Mouse (Mus musculus) G1E (cell line): ENCODE results near the gene Chd4. TPM values are rescaled to one million over a fixed set of nuclear protein-coding genes. Genes with fewer than 3 reads are reported as not detected.

Source experiments
- ATAC-seq: 2 replicates; pipeline ENCODE4 v1.8.0; 2016; ENCODE audit warnings: mild to moderate bottlenecking; ENCODE audit not compliant: insufficient number of reproducible peaks, poor library complexity, low FRiP score, severe bottlenecking; ENCODE audit errors: extremely low read depth
- DNase-seq: peaks from one replicate; pipeline ENCODE4 v3.0.0; 2012; ENCODE audit warnings: low spot score
- H3K27me3 ChIP-seq: 2 replicates; pipeline ENCODE4 v1.6.1; 2012; ENCODE audit warnings: mild to moderate bottlenecking, low read length, inconsistent platforms; ENCODE audit not compliant: insufficient read depth
- H3K36me3 ChIP-seq: replicated peaks from 2 replicates; pipeline ENCODE3; 2012; ENCODE audit warnings: mild to moderate bottlenecking, inconsistent platforms
- H3K4me1 ChIP-seq: 2 replicates; pipeline ENCODE4 v1.6.1; 2012; ENCODE audit warnings: low read depth, low read length, inconsistent platforms, mixed read lengths; ENCODE audit not compliant: insufficient read depth
- H3K4me3 ChIP-seq: 2 replicates; pipeline ENCODE4 v1.5.1; 2012; ENCODE audit warnings: low read depth, mild to moderate bottlenecking, inconsistent platforms, low read length, moderate library complexity, mixed read lengths
- H3K9me3 ChIP-seq: replicated peaks from 2 replicates; pipeline ENCODE4 v1.6.1; 2012; ENCODE audit warnings: inconsistent platforms
- CTCF ChIP-seq: IDR thresholded peaks from 2 replicates; pipeline ENCODE4 v1.5.1; 2012; ENCODE audit warnings: low read depth, low read length, inconsistent platforms, mixed read lengths
- GATA1 ChIP-seq: IDR thresholded peaks from 2 replicates; pipeline ENCODE4 v1.6.1; 2012; ENCODE audit warnings: borderline replicate concordance, low read length, inconsistent platforms, mixed read lengths
- GATA2 ChIP-seq: IDR thresholded peaks from 2 replicates; pipeline ENCODE4 v1.6.1; 2012; ENCODE audit warnings: low read depth, low read length, inconsistent platforms, borderline replicate concordance
- POLR2AphosphoS5 ChIP-seq: IDR thresholded peaks from 2 replicates; pipeline ENCODE4 v1.6.1; 2012; ENCODE audit warnings: low read depth, low read length, inconsistent platforms; ENCODE audit not compliant: insufficient replicate concordance
- TAL1 ChIP-seq: conservative IDR thresholded peaks from 2 replicates; pipeline ENCODE4 v1.6.1; 2012; ENCODE audit warnings: low read depth, low read length, inconsistent platforms, mixed read lengths
- polyA plus RNA-seq: library from polyadenylated mRNA; stranded (reverse); fragments of >175 nt; gene quantifications from 2 replicates; pipeline ENCODE4 v1.2.3, GENCODE M21; 2012
- total RNA-seq, 2 experiments: library from RNA; stranded (forward) in 1 of 2; stranded (reverse) in 1 of 2; fragments of 200-1000 nt in 1 of 2; fragments of >200 nt in 1 of 2; fragmentation: Nextera tagmentation in 1 of 2; gene quantifications; 2 replicates each; pipeline ENCODE4 v1.2.3; 2014 to 2017

Gene Chd4
- total and polyA plus RNA-seq, 3 experiments: 219 to 362 (median 241) TPM

DNA sequence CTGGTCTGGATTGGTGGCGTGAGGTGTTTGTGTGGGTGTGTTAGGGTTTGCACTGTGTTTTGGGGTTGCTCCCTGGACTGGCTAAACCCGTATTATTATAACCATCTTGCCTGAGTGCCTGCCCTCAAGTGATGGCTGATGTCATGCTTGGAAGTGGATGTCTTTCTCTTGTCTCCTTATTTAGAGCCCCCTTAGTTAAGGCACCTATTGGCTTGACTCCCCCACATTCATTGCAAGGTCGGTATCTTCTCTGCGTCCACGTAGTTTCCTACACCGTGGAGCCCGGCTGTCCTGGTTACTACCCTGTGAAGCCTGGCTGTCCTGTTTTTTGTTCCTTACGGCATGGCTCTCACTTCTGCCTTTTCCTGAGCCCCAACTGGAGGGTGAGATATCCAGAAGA, 2.2 kb downstream of the Chd4 start:
- H3K4me1 ChIP-seq: peaks cover 79% of the 10 kb centered on the region
- no peaks in the 10 kb centered on the region for H3K9me3 ChIP-seq
- ATAC-seq (no peak), DNase-seq (no peak)
- H3K36me3 ChIP-seq: peaks cover 60% of the 10 kb centered on the region
- TF ChIP-seq CTCF: no peak
- no peak for TF ChIP-seq GATA2
- no peak for TF ChIP-seq POLR2AphosphoS5
- TF ChIP-seq GATA1: no peak
- TF ChIP-seq TAL1: no peak
- H3K27me3 ChIP-seq: no peaks in the 10 kb centered on the region; the same call in 1 of the 2 replicates
- peak overlapping the region; percentile 91 for H3K4me3 ChIP-seq

DNA sequence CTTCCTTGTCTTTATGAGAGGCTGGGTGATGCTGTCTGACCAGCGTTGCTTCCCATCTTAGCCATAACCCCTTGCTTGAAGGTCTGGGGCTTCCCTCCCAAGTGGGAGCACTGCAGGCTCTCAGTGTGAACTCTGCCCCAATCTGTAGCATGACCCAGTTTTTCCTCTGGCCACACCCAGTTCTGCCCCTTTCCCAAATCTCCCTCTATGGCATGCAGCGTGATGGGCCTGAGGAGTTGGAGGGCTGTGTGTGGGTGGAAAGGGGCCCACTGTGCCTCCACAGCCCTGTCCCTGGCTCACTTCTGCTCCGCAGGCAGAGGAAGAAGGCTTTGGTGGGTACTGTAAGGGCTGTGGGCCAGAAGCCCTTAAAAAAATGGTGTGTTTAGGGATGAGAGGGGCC, 2.7 kb downstream of the Chd4 start:
- peaks cover 64% of the 10 kb centered on the region for H3K36me3 ChIP-seq
- TF ChIP-seq GATA1 (no peak), TAL1 (no peak), CTCF (no peak), GATA2 (no peak), POLR2AphosphoS5 (no peak)
- ATAC-seq (no peak), DNase-seq (no peak)
- H3K27me3 ChIP-seq: no peaks in the 10 kb centered on the region; the same call in 1 of the 2 replicates
- peak overlapping the region; percentile 91; the same call in 1 of the 2 replicates for H3K4me3 ChIP-seq
- H3K4me1 ChIP-seq: peaks cover 80% of the 10 kb centered on the region
- no peaks in the 10 kb centered on the region for H3K9me3 ChIP-seq

DNA sequence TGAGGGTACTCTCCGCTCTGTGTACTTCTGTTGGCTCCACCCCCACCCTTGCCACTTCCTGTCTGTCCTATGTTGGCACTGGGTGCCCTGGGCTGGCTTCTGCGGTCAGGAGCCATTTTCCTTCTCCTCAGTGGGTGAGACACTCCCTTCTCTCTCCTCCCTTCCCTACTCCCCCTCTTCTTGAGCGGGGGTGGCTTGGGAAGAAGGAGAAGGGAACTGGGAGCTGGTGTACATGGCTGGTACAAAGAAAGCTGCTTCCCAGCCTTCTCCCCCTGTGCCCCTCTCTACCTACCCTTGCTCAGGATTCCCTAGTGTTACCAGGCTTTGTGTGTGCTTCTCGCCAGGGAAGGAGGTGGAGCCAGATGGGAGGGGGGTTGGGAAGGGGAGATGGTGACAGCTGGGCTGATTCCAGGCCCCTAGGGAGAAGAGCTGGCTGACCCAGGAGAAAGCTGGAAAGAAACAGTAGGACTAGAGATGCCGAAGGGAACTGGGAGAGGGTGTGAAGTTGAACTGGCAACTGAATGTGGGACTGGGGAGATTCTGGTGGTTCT, 3.7 kb downstream of the Chd4 start:
- ATAC-seq (no peak), DNase-seq (no peak)
- Histone ChIP-seq H3K4me1 (peaks cover 79% of the 10 kb centered on the region), H3K27me3 (no peaks in the 10 kb centered on the region; the same call in 1 of the 2 replicates), H3K4me3 (peak overlapping the region; percentile 91; the same call in 1 of the 2 replicates), H3K36me3 (peaks cover 72% of the 10 kb centered on the region), H3K9me3 (no peaks in the 10 kb centered on the region)
- TF ChIP-seq TAL1 (no peak), CTCF (no peak), GATA2 (no peak), GATA1 (no peak), POLR2AphosphoS5 (no peak)

DNA sequence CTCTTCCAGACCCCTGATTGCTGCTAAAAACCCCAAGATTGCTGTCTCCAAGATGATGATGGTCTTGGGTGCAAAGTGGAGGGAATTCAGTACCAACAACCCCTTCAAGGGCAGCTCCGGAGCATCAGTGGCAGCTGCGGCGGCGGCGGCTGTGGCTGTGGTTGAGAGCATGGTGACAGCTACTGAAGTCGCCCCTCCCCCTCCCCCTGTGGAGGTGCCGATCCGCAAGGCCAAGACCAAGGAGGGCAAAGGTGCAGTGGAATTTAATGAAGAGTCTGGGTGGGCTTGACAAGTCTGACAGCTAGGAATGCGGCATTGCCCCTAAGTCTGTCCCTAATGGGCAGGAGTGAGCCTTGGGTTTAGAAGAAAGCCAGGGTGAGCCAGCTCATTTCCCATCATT, 5.7 kb downstream of the Chd4 start:
- TF ChIP-seq GATA1: no peak
- no peak for TF ChIP-seq TAL1
- no peak for TF ChIP-seq POLR2AphosphoS5
- TF ChIP-seq GATA2: no peak
- TF ChIP-seq CTCF: no peak
- ATAC-seq: no peak
- DNase-seq: no peak
- Histone ChIP-seq H3K4me1 (peaks cover 69% of the 10 kb centered on the region), H3K27me3 (no peaks in the 10 kb centered on the region; the same call in 1 of the 2 replicates), H3K4me3 (no peak overlapping the region), H3K9me3 (no peaks in the 10 kb centered on the region), H3K36me3 (peaks cover 91% of the 10 kb centered on the region)

DNA sequence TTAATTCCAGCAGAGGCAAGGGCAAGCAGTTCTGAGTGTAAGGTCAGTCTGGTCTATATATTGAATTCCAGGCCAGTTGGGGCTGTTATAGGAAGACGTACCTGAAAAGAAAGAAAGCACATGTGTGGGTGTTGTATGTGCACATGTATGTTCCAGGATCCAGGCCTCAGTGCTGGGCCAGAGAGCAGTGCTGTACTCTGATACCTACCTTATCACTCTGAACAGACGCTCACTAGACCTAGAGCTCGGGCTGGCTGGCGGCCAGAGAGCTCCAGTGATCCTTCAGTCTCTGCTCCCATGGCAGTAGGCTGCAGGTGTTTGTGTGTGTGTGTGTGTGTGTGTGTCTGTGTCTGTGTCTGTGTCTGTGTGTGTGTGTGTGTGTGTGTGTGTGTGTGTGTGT, 8.4 kb downstream of the Chd4 start:
- peak; percentile 51 for DNase-seq
- Histone ChIP-seq H3K4me1 (peaks cover 48% of the 10 kb centered on the region), H3K27me3 (no peaks in the 10 kb centered on the region; the same call in 1 of the 2 replicates), H3K4me3 (no peak overlapping the region), H3K36me3 (peaks cover 96% of the 10 kb centered on the region), H3K9me3 (peaks cover 3% of the 10 kb centered on the region)
- no peak; the same call in 1 of the 2 replicates for ATAC-seq
- TF ChIP-seq TAL1 (peak; percentile 37; the same call in 1 of the 2 replicates), CTCF (no peak)

DNA sequence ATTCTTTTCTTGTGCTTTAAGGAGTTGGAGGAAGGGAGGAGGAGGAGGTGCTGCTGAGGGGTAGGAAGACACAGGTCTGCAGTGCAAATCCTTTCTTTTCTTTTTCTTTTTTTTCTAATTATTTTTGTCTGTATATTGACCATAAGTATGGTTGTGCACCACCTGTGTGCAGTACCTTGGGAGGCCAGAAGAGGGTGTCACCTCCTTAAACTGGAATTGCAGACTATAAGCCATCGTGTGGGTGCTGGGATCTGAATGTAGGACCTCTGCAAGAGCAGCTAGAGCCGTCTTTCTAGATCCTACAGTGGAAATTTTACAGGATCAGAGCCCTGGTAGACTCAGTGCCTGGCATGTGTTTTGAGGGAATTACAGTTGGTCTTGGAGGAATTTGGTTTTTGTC, 11.9 kb downstream of the Chd4 start:
- DNase-seq (no peak), ATAC-seq (no peak)
- Histone ChIP-seq H3K36me3 (peaks cover 95% of the 10 kb centered on the region), H3K4me3 (no peak overlapping the region), H3K4me1 (peaks cover 16% of the 10 kb centered on the region), H3K9me3 (peaks cover 3% of the 10 kb centered on the region), H3K27me3 (no peaks in the 10 kb centered on the region)
- no peak for TF ChIP-seq POLR2AphosphoS5
- no peak for TF ChIP-seq GATA2
- no peak; the same call in 1 of the 2 replicates for TF ChIP-seq CTCF
- TF ChIP-seq TAL1: no peak
- TF ChIP-seq GATA1: no peak
